Mouse (Mus musculus) thymus, adult 18-20 months (tissue): ENCODE measurements around the gene Paqr7.
A peak's percentile ranks its signal among the peaks of the same experiment; 100 is the strongest.
"Not testable (repeated sequence)": the region's sequence is repeated elsewhere in the genome, so short reads cannot be mapped to it uniquely, and the experiment has no call there.

Experiments
- DNase-seq, 2 experiments: peaks; one replicate each; pipeline ENCODE4 v3.0.0; 2022; ENCODE audit warnings: mixed read lengths in 2 of 2

Paqr7 gene

DNA sequence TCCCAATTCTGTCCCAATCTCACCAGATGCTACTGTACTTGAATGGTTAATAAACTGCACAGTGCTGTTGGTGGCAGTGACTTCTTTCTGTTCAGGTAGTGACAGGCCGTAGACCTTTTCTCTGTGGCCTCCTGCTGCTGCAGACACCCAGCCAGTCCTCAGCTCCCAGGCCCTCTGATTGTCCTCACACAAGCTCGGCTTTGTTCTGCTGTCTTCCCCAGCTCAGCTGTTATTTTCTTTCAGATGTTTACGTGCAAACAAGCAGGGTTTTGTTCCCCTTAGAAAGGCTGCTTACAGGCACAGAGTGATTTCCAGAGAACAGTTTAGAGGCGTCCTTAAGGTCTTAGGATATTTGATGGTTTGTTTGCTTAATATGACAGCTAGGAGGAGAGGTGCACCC lies 22.7 kb upstream of the Paqr7 start:
- DNase-seq, result no peak

DNA sequence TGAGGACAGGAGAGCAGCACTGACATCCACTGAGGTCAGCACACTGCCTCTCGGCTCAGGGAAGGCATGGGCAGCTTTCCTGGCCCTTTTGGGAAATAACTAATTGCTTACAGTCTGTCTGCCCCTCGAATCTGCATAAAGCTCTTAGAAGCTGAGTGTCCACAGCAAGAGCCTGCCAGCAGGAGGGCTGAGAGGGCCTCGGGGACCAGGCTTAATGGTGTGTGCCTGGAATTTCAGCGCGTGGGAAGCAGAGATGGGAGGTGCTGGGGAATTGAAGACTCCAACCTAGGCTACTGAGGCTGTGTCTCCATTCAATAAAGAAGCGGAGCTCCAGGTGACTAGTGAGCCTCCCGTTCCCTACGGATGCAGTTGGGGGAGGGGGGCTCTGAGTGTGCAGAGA lies 22.3 kb upstream of the Paqr7 start:
- DNase-seq, result no peak

DNA sequence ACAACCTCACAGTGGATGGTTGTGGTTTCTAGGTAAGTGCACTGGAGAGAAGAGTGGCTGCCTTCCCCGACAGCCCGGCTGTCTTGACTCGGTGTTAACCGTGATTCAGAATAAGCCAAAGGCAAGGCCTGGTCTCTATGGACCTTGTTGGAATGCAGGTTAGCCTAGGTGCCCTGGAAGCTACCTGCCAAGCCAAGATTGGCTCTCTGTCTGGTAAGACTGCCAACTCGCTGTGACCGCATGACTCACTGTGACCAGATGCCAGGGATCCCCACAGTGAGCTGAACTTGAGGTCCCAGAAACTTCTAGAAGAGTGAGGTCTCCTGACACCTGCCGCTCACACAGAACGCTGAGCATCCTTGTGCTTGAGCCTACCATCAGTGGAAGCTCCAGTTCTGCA lies 19.6 kb upstream of the Paqr7 start:
- no peak for DNase-seq

DNA sequence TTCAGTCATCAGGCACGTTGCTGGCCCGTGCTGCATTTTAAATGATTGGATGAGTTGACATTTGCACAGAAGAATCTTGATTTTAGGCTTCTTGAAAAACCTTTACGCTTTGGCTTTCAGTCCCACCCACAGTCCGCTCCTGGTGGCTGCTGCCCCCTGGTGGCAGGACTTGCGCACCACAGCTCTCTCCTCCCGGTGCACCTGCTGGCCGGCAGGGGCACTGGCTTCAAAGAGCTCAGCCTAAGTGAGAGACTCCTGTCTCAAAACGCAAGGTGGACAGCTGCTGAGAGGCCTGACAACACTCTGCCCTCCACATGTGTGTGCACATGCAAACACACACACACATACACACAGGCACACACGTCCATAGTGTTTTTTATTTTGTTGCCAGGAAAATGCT lies 18.5 kb upstream of the Paqr7 start:
- peak; percentile 79 to 80 for DNase-seq

DNA sequence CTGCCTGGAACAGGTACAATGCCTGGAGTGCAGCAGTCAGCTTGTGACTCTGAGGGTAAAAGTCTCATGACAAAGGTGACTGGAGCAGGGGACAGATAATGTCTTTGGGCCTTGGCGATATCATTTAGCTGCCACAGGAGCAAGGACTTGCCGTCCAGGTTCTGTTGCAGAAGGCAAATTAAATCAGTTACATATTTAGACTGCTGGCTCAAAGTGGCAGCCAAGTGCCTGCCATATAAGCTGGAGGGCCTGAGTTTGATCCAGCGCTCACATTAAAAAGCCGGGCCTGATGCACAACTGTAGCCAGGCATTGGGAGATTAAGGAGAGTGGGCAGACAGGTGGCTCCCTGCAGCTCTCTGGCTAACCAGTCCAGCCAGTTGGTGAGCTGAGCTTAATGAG lies 16.7 kb upstream of the Paqr7 start:
- no peak for DNase-seq

DNA sequence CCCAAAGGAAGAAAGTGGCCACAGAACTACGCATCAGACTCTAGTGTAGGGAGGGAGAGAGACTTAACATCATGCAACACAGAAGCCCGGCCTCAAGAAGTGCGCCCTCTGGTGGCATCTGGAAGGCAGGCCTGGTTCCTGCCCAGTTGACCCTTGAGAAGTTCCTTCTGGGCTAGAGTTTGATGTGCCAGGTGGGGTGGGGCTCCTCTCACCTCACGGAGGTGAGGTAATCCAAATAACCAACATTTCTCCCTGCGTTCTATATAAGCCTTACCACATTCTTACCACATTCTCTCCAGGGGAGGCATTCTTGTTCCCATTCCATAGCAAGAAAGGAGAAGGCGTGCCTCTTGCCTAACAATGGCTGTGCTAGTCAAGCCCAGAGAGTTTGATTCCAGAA lies 15.6 kb upstream of the Paqr7 start:
- peak; percentile 42 to 52 for DNase-seq

DNA sequence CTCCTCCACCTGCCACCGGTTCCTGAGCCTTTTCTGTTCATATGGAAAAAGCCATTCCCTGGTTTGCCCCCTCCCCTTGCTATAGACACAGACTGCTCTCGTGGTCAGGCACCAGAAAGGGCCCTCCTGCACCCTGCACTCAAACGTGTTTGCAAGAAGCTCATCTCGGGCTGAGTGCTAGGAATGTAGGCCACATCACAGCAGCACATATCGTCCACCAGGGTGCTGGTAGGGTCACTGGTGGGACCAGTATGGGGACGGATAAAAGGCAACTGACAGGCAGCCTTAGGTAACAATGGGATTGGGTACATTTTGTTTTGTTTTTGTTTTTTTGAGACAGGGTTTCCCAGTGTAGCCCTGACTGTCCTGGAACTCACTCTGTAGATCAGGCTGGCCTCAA lies 15.2 kb upstream of the Paqr7 start:
- DNase-seq, result no peak

DNA sequence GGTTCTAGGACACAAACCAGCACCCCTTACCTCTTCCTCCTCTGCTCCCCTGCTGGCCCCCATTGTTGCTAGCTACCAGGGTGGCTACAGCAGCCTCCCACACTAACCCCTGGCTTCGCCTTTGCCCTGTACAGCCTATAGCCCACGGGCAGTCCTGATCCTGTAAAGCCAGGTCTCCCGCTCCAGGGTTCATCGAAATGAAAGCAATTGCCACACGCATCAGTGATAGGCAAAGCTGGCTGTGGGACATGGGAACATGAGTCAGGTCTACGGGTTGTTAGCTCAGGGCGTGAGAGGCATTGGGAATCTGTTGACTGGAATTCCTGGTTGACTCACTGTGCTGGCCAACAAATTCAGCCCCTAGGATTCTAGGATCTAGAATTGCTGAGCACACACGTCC lies 14.1 kb upstream of the Paqr7 start:
- no peak for DNase-seq

DNA sequence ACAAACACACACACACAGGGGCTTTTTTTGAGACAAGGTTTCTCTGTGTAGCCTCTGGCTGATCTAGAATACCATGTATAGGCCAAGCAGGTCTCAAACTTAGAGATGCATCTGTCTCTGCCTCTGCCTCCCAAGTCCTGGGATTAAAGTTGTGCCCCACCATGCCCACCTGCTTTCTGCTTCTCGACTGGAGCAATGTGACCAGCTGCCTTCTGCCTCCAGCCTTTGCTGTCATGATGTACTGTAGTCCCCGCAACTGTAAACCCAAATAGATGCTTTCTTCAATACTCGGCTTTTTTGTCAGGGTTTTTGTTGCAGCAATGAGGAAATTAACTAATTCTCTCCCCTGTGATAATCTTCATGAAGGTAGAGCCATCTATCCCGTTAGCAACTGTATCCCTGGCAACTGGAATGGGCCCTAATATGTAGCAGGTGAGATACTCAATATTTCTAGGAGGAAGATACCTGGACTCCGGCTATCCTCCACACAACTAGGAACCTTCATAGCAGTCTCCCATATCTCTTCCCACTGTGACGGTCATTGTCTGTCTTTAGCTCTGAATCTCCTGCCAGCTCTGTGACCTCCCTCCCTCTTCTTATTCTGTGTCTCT lies 13.3 kb upstream of the Paqr7 start:
- no peak for DNase-seq

DNA sequence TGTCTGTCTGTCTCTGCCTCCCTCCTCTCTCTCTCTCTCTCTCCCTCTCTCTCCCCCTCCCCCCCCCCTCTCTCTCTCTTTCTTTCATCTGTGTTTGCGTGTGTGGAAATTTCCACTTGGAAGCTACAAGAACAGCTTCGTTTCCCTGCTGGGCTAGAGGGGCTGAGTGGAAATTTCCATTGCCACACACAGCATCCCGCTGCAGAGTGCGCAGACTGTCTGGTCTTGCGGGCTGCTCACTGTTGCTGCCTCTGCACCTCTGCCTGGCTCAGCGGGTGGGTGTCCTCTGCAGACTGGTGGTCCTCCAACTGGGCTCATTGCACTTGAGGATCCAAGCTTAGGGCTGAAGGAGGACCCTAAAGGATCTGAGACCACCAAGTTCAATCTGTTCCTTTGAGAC lies 12.8 kb upstream of the Paqr7 start:
- no peak for DNase-seq

DNA sequence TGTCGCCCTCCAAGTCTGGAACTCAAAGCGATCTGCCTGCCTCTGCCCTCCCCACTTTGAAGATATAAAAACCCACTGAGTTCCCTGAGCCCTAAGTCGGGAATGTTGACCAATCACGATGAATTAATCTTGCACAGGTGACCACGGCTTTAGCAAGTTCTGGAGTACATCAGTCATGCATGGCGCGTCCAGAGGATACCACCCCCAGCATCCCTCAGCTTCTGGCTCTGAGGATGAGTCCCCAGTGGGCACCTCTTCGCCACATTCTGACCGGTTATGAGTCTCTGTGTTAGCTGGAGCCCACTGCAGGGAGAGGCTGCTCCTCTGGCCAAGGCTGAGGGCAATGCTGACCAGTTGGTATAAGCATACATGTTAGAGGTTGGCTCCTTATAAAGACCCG lies 12.3 kb upstream of the Paqr7 start:
- no peak for DNase-seq

DNA sequence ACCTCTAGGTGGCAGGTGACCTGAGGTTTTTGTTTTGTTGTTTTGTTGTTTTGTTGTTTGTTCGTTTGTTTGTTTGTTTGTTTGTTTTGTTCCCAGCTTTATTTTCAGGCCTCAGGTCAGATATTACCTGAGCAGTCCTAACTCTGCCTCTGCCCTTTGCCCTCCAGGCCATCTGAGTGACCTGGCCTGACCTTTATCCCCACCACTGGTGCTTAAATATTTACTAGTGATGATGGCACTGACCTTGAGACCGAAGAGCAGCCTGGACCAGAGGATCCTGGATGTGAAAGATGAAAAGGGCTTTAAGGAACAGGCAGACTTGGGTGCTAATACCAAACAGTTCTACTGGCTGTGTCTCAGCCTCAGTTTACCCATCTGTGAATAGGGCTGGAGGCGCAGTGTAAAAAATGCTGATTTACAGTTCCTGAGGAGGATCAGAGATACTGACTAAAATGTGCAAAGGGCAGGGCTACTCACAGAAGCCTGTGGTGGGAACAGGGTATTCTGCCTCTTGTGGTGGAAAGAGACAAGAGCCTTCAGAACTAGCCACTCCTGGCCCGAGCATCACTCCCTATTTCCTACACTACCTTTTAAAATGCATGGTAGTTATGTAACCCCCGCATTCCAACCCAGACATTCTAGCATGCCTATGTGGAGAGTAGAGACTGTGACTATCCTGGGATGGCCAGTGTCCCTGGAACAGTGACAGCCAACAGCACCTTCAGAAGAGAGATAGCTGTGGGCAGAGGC lies 11.2 kb upstream of the Paqr7 start:
- DNase-seq, result no peak

DNA sequence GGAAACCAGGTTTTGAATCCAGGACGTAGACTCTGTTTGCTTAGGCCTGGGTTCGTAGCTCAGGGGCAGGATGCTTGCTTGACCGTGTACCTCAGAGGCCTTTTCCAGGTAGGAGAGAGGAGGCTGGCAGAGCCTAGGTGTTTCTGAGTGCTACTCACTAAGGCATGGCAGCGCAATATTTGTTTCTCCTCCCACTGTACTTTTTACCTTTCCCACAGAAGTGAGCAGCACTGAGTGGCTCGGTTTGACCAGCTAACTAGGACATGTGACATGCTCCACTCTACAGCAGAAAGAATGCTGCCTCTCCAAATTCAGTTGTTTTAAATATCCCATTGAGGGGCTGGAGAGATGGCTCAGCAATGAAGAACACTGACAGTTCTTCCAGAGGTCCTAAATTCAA lies 8.3 kb upstream of the Paqr7 start:
- no peak for DNase-seq

DNA sequence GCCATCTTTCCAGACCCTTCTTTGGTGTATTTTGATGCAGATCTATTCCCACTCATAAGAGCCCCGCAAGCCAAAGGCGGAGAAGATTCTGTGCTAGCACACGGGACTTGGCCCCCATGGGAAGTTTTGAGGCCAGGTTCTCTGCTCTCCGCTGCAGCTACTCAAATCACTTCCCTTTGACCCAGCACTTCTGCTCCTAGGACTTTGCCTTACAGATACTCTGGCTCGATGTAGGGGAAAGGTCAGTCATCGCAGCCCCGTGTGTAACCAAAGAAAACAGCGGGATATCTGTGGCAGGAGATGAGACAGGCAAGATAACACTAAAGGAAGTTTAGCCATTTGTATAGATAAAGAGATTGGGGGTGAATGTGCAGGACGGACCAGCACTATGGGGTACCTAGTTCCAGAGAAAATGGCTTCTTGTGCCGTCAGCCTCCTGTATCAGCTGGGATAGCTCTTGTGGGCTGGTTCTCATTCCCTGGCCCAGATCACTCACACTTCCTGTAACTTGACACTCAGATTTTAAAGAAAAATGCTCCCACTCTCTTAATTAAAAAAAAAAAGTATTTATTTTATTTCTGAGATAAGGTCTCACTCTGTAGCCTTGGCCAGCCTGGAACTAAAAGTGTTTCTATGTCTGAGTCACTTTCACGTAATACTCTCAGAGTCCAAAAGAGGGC lies 6.4 kb upstream of the Paqr7 start:
- no peak for DNase-seq

DNA sequence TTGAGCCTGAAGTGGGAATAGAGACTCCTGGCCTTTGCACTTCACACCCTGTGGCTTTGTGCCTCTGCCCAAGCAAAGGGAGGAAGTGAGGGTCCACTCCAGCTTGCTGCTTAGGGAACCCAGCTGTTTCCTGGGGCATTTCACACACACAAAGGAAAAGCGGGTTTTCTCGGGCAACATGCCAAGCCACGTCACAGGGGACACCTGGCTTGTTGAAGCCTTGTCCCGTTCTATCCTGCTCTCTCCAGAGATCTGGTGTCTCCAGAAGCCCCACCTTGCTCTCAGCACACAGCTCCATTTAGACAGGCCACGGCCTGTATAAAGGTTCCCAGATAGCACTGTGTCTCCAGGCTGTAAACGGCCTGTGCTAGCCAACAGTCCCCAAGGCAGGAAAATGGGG lies 4.8 kb upstream of the Paqr7 start:
- DNase-seq, result peak in 1 of 2 experiments; percentile 42

DNA sequence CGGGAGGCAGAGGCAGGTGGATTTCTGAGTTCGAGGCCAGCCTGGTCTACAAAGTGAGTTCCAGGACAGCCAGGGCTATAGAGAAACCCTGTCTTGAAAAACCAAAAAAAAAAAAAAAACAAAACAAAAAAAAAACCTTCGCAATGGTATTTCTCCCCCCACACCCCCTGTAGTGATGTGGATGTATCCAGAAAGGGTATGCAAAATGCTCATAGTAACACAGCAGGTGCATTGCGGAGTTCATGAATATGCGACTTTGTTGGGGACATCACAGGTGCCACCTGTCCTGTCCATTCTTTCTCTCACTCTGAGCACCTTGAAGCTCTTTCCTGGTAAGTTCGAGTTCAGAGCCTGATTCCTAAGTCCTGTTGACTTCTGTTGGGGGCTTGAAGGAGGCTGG lies 2.3 kb upstream of the Paqr7 start:
- not testable (repeated sequence) for DNase-seq

DNA sequence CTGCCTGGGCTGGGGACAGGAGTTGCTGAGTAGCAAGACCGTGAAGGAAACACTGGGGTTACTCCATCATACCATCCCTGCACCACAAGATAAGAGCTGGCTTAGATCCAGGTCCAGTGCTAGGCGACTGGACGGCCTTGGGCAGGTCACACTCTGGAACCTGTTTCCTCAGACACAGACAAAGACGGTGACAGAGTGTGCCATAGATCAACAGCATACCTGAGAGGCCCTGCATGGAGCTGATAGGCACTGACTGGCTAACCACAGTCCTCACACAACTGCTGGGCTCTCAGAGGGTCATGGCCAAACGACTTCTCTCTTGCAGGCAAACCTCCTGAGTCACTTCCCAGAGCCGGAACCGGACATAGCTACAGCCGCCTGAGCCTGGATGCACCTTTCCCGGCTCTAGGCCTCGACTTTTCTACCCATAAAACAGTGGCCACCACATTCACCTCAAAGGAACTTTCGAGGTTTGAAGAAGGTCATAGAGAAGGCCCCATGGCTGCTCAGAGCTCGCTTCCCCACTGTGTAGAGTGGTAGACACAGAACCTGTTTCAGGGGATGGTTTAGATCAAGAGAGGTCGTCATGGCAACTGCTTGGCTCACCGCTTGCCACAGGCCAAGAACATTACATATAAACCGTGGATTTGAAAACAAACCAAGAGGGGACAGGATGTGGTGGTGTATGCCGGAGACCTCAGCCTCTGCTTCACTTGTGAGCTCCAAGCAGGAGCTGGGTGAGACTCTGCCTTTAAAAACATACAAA lies 1.5 kb upstream of the Paqr7 start:
- peak; percentile 59 to 77 for DNase-seq

DNA sequence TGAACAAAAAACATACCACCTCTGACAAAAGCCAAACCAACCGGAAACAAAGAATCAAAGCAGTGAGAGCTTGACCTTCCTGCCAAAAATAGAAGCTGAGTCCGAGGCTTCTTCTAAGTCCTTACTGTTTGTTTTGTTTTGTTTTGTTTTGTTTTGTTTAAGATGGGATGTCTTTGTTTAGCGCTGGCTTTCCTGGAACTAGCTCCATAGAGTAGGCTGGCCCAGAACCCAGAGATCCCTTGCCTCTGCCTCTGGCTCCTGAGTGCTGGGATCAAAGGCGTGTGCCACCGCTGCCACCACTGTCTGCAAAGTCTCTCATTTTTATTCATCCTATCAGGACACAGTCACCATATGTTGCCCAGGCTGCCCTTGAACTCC lies 962 bp upstream of the Paqr7 start:
- DNase-seq, result no peak

DNA sequence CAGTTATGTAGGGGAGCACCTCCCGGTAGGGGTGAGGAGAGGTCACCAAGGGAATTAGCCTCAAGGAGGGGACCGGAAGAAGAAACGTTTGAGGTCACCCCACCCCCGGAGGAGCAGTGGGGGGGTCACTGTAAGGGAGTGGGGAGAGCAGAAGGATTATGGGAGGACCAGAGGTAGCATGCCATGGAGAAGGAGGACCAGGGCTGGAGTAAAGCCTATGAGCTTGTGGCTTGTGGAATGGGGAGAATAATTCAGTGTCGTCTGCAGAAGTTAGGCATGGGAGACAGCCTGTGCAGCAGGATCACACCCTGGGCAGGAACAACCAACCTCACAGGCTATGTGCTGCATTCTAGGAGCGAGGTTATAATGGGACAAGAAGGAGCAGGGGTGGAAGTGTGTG lies 726 bp downstream of the Paqr7 start:
- DNase-seq, result no peak

DNA sequence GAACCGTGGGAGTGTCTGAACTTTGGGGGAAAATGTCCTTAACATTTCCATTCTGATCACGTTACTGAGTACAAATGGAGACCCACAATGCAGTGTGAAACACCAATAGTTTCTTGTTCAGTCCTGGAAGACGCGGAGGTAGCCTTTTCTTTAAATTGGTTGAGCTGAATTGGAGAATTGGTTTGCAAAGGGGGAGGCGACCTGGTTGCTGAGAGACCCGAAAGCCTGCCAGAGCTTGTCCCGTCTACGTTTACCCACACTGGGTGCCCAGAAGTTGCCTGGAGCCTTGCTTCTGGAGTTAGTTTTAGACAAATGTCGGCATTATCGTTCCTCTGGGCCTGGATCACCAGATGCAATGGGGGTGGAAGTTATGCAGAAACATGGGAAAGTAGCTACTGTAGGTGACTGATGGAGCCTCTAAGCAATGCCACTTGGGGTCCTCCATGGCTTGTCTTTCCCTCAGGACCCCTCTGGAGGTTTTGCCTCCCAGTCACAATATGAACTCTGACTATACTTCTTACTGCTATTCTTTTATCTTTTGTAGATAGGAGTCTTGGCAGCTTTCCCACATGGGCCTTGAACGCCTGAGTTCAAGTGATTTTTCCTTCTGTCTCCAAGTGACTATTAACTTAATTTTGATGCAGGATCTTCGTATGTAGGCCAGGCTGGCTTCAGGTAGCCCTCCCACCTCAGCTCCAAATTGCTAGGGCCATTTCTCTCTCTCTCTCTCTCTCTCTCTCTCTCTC lies 1.7 kb downstream of the Paqr7 start:
- DNase-seq, result no peak

DNA sequence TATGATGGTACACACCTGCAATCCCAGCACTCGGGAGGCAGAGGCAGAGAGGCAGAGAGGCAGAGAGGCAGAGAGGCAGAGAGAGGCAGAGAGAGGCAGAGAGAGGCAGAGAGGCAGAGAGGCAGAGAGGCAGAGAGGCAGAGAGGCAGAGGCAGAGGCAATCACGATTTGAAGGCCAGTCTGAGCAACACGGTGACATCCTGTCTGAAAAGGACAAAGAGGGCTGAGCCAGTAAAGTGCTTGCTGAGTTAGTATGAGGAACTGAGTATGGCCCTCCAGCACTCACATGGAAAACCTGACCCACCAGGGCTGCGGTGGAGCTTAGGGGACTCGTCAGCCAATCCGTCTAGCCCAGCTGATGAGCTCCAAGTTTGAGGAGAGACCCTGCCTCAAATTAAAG lies 2.5 kb downstream of the Paqr7 start:
- not testable (repeated sequence) for DNase-seq

DNA sequence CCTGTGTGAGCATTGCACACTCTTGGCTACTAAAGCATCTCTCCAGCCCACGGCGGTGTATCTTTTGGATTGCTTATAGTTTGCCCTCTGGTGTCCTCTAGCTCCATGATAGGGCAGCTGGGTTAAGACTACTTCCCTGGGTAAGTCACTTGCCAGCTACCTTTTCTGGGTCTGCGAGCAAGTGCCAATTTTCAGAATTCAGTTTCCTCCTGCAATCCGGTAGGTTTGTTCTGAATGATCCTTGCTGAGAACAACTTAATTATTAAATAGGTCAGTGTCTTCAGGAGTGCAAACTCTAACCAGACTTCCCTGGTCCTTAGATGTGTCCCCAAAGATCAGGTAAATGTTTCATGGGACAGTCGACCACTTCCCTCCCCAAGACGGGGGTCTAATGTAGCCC lies 4.6 kb downstream of the Paqr7 start:
- no peak for DNase-seq
